Mouse (Mus musculus): Measurements from ENCODE around the gene Bsg. TPM values are rescaled to one million over a fixed set of nuclear protein-coding genes. Genes with fewer than 3 reads are reported as not detected.
A peak's percentile ranks its signal among the peaks of the same experiment; 100 is the strongest.

The Bsg gene
- polyA plus RNA-seq, 1 experiment, result 840 TPM

GRCm38 (mm10) chr10:79707759-79708158 lies 3.5 kb downstream of the Bsg start:
- H3K36me3 ChIP-seq (ENCODE audit: control insufficient read depth), result peaks cover 79% of the 10 kb centered on the region
- TF ChIP-seq GATA1 (IDR thresholded peaks at IDR 0.05; ENCODE audit: low read length) (no peak), TAL1 (IDR thresholded peaks at IDR 0.05; ENCODE audit: low read length) (no peak)
- H3K27me3 ChIP-seq (ENCODE audit: control insufficient read depth), result no peaks in the 10 kb centered on the region; the same call in 1 of the 2 replicates
- peak overlapping the region; percentile 81 for H3K4me3 ChIP-seq (replicated peaks)
- peaks cover 80% of the 10 kb centered on the region for H3K4me1 ChIP-seq (ENCODE audit: control insufficient read depth)
- no peaks in the 10 kb centered on the region for H3K9me3 ChIP-seq (ENCODE audit: control insufficient read depth, low read length)

GRCm38 (mm10) chr10:79708668-79709067 lies 4.4 kb downstream of the Bsg start:
- peaks cover under 1% of the 10 kb centered on the region for H3K27me3 ChIP-seq (ENCODE audit: control insufficient read depth)
- peaks cover 88% of the 10 kb centered on the region for H3K36me3 ChIP-seq (ENCODE audit: control insufficient read depth)
- peak overlapping the region; percentile 81 for H3K4me3 ChIP-seq (replicated peaks)
- TF ChIP-seq GATA1 (IDR thresholded peaks at IDR 0.05; ENCODE audit: low read length) (no peak), TAL1 (IDR thresholded peaks at IDR 0.05; ENCODE audit: low read length) (no peak)
- H3K4me1 ChIP-seq (ENCODE audit: control insufficient read depth), result peaks cover 86% of the 10 kb centered on the region
- H3K9me3 ChIP-seq (ENCODE audit: control insufficient read depth, low read length), result no peaks in the 10 kb centered on the region

- Histone ChIP-seq H3K4me1 (ENCODE audit: control insufficient read depth) (peaks cover 86% of the 10 kb centered on the region), H3K9me3 (ENCODE audit: control insufficient read depth, low read length) (no peaks in the 10 kb centered on the region), H3K36me3 (ENCODE audit: control insufficient read depth) (peaks cover 89% of the 10 kb centered on the region), H3K4me3 (replicated peaks) (peak overlapping the region; percentile 81), H3K27me3 (ENCODE audit: control insufficient read depth) (peaks cover 7% of the 10 kb centered on the region)
- TF ChIP-seq TAL1 (IDR thresholded peaks at IDR 0.05; ENCODE audit: low read length), result no peak
- TF ChIP-seq GATA1 (IDR thresholded peaks at IDR 0.05; ENCODE audit: low read length), result no peak
These were observed 5.0 kb downstream of the Bsg start for GRCm38 (mm10) chr10:79709307-79709706.

GRCm38 (mm10) chr10:79712029-79712428 lies 7.7 kb downstream of the Bsg start:
- TF ChIP-seq TAL1 (IDR thresholded peaks at IDR 0.05; ENCODE audit: low read length) (no peak), GATA1 (IDR thresholded peaks at IDR 0.05; ENCODE audit: low read length) (no peak)
- H3K9me3 ChIP-seq (ENCODE audit: control insufficient read depth, low read length), result peaks cover 6% of the 10 kb centered on the region; the same call in 1 of the 2 replicates
- H3K4me1 ChIP-seq (ENCODE audit: control insufficient read depth), result peaks cover 79% of the 10 kb centered on the region
- peaks cover 34% of the 10 kb centered on the region for H3K27me3 ChIP-seq (ENCODE audit: control insufficient read depth)
- H3K36me3 ChIP-seq (ENCODE audit: control insufficient read depth), result peaks cover 66% of the 10 kb centered on the region
- H3K4me3 ChIP-seq (replicated peaks), result peak overlapping the region; percentile 5

- TF ChIP-seq TAL1 (IDR thresholded peaks at IDR 0.05; ENCODE audit: low read length), result peak; percentile 95
- peak; percentile 73 for TF ChIP-seq GATA1 (IDR thresholded peaks at IDR 0.05; ENCODE audit: low read length)
- Histone ChIP-seq H3K36me3 (ENCODE audit: control insufficient read depth) (peaks cover 61% of the 10 kb centered on the region), H3K27me3 (ENCODE audit: control insufficient read depth) (peaks cover 40% of the 10 kb centered on the region), H3K4me3 (replicated peaks) (peak overlapping the region; percentile 47), H3K4me1 (ENCODE audit: control insufficient read depth) (peaks cover 78% of the 10 kb centered on the region), H3K9me3 (ENCODE audit: control insufficient read depth, low read length) (peaks cover 7% of the 10 kb centered on the region; the same call in 1 of the 2 replicates)
These were observed 8.3 kb downstream of the Bsg start for GRCm38 (mm10) chr10:79712499-79713126.

GRCm38 (mm10) chr10:79713163-79713562 lies 8.9 kb downstream of the Bsg start:
- Histone ChIP-seq H3K9me3 (ENCODE audit: control insufficient read depth, low read length) (peaks cover 7% of the 10 kb centered on the region; the same call in 1 of the 2 replicates), H3K27me3 (ENCODE audit: control insufficient read depth) (peaks cover 45% of the 10 kb centered on the region), H3K4me3 (replicated peaks) (peak overlapping the region; percentile 47), H3K4me1 (ENCODE audit: control insufficient read depth) (peaks cover 76% of the 10 kb centered on the region), H3K36me3 (ENCODE audit: control insufficient read depth) (peaks cover 55% of the 10 kb centered on the region)
- TF ChIP-seq GATA1 (IDR thresholded peaks at IDR 0.05; ENCODE audit: low read length) (no peak), TAL1 (IDR thresholded peaks at IDR 0.05; ENCODE audit: low read length) (no peak)

- peaks cover 64% of the 10 kb centered on the region for H3K27me3 ChIP-seq (ENCODE audit: control insufficient read depth)
- H3K9me3 ChIP-seq (ENCODE audit: control insufficient read depth, low read length), result peaks cover 7% of the 10 kb centered on the region; the same call in 1 of the 2 replicates
- H3K4me1 ChIP-seq (ENCODE audit: control insufficient read depth), result peaks cover 58% of the 10 kb centered on the region
- TF ChIP-seq TAL1 (IDR thresholded peaks at IDR 0.05; ENCODE audit: low read length) (no peak), GATA1 (IDR thresholded peaks at IDR 0.05; ENCODE audit: low read length) (no peak)
- peaks cover 37% of the 10 kb centered on the region for H3K36me3 ChIP-seq (ENCODE audit: control insufficient read depth)
- H3K4me3 ChIP-seq (replicated peaks), result no peak overlapping the region
These were observed 10.7 kb downstream of the Bsg start for GRCm38 (mm10) chr10:79714996-79715395.

GRCm38 (mm10) chr10:79716254-79716987 lies 12.1 kb downstream of the Bsg start, which contains the start of gene Hcn2:
Hcn2 (plus strand) TSS chr10:79716634.
- H3K36me3 ChIP-seq (ENCODE audit: control insufficient read depth), result peaks cover 23% of the 10 kb centered on the region
- TF ChIP-seq TAL1 (IDR thresholded peaks at IDR 0.05; ENCODE audit: low read length) (no peak), GATA1 (IDR thresholded peaks at IDR 0.05; ENCODE audit: low read length) (no peak)
- peaks cover 75% of the 10 kb centered on the region for H3K27me3 ChIP-seq (ENCODE audit: control insufficient read depth)
- peaks cover 7% of the 10 kb centered on the region; the same call in 1 of the 2 replicates for H3K9me3 ChIP-seq (ENCODE audit: control insufficient read depth, low read length)
- peak within 1 kb of the TSS; percentile 58 for H3K4me3 ChIP-seq (replicated peaks)
- H3K4me1 ChIP-seq (ENCODE audit: control insufficient read depth), result peaks cover 43% of the 10 kb centered on the region

- TF ChIP-seq GATA1 (IDR thresholded peaks at IDR 0.05; ENCODE audit: low read length) (no peak), TAL1 (IDR thresholded peaks at IDR 0.05; ENCODE audit: low read length) (no peak)
- peaks cover 17% of the 10 kb centered on the region for H3K36me3 ChIP-seq (ENCODE audit: control insufficient read depth)
- peaks cover 75% of the 10 kb centered on the region for H3K27me3 ChIP-seq (ENCODE audit: control insufficient read depth)
- H3K9me3 ChIP-seq (ENCODE audit: control insufficient read depth, low read length), result peaks cover 7% of the 10 kb centered on the region; the same call in 1 of the 2 replicates
- H3K4me1 ChIP-seq (ENCODE audit: control insufficient read depth), result peaks cover 38% of the 10 kb centered on the region
- peak overlapping the region; percentile 58 for H3K4me3 ChIP-seq (replicated peaks)
These were observed 12.7 kb downstream of the Bsg start for GRCm38 (mm10) chr10:79716988-79717355.

All from erythroblast, embryonic 14.5 days (primary cell).